Mouse (Mus musculus): ENCODE results near the gene Nabp1. TPM values are rescaled to one million over a fixed set of nuclear protein-coding genes. Genes with fewer than 3 reads are reported as not detected.

Nabp1 gene
- total and polyA plus RNA-seq, 2 experiments from 2014 or later = 26.6 to 38.3 TPM

DNA sequence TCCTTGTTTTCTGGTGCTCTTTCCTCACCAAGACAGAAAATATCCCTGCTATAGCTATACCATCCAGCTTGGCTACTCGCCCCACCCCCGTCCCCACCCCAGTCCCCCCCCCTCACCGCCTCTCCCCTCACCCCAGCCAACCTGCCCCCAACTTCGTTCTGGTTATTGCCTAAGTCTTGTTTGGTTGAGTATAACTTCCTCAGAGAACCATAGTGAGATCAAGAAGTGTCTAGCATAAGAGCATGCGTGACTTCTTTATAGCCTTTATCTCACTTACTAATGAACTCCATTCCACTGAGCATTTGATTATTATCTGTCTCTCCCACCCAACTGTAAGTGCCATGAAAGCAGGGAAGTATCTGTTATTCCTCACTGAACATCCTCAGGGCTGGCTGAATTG lies 24.1 kb upstream of the Nabp1 start:
- H3K27me3 ChIP-seq (ENCODE audit: control insufficient read depth, insufficient read depth, low read length) = no peaks in the 10 kb centered on the region
- H3K9me3 ChIP-seq (replicated peaks; ENCODE audit: control insufficient read depth, low read length) = no peaks in the 10 kb centered on the region
- no peak overlapping the region for H3K4me2 ChIP-seq (ENCODE audit: low read depth, low read length)
- TF ChIP-seq CTCF (IDR thresholded peaks at IDR 0.05; ENCODE audit: low read depth) (no peak), EP300 (IDR thresholded peaks at IDR 0.05; ENCODE audit: low read depth) (no peak)
- H3K27ac ChIP-seq (ENCODE audit: low read depth) = no peak overlapping the region
- DNase-seq (ENCODE audit: low spot score) (no peak), ATAC-seq (ENCODE audit: insufficient read depth, low read depth) (no peak)
- H3K4me3 ChIP-seq (ENCODE audit: low read depth, low read length) = no peak overlapping the region
- H3K9ac ChIP-seq (replicated peaks; ENCODE audit: low read depth, low read length) = no peak overlapping the region
- no peaks in the 10 kb centered on the region for H3K36me3 ChIP-seq (replicated peaks; ENCODE audit: control insufficient read depth, insufficient read depth, low read length)
- 93% methylated on average over 5 of the region's 5 CpGs for WGBS
- H3K4me1 ChIP-seq (ENCODE audit: control insufficient read depth, insufficient read depth) = peaks cover 2% of the 10 kb centered on the region

DNA sequence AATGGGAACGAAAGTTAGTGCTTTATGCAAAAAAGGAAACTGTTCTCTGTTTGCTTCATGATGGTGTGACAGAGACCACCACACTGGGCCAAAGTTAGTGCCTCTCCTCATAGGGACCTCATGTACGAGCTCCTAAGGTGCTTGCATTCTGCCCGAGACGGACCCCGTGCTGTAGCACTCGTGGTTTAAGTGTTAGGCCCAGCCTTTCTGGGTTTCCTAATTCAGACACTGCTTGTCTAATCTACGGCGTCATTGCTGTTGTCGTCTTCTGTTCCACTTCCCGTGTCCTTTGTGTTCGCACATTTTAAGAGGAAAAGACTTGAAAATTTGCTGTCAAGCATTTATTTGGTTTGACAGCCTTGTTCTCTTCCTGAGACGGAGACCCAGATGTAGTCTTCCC lies 23.0 kb upstream of the Nabp1 start:
- H3K4me1 ChIP-seq (ENCODE audit: control insufficient read depth, insufficient read depth) = no peaks in the 10 kb centered on the region; the same call in 1 of the 2 replicates
- H3K4me3 ChIP-seq (ENCODE audit: low read depth, low read length) = no peak overlapping the region
- no peak overlapping the region for H3K27ac ChIP-seq (ENCODE audit: low read depth)
- 44% methylated on average over 12 of the region's 12 CpGs for WGBS
- TF ChIP-seq CTCF (IDR thresholded peaks at IDR 0.05; ENCODE audit: low read depth) (no peak), EP300 (IDR thresholded peaks at IDR 0.05; ENCODE audit: low read depth) (no peak)
- H3K36me3 ChIP-seq (replicated peaks; ENCODE audit: control insufficient read depth, insufficient read depth, low read length) = no peaks in the 10 kb centered on the region
- ATAC-seq (ENCODE audit: insufficient read depth, low read depth) (no peak), DNase-seq (ENCODE audit: low spot score) (no peak)
- H3K9me3 ChIP-seq (replicated peaks; ENCODE audit: control insufficient read depth, low read length) = no peaks in the 10 kb centered on the region
- H3K9ac ChIP-seq (replicated peaks; ENCODE audit: low read depth, low read length) = no peak overlapping the region
- no peaks in the 10 kb centered on the region for H3K27me3 ChIP-seq (ENCODE audit: control insufficient read depth, insufficient read depth, low read length)
- no peak overlapping the region for H3K4me2 ChIP-seq (ENCODE audit: low read depth, low read length)

DNA sequence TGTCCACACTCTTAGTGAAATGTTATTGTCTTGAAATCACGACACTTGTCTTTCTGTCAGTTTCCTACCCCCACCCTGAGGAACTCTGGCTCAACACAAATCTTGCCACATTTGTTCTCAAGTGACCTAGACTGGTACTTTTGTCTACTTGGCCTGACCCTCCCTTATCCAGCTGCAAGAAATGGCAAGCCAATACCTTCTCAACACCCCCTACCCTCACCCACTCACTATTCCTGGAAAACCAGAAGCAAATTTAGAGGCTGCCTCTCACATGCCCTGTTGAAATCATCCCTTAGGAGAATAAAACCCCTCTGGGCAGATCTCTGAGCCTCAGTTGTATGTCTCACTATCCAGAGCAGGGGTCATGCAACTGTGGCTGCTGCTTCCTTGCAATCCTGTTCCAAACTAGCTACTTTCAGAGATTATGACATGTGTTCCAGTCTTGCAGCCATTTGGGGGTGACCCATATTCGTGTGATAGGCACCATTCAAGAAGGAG lies 20.4 kb upstream of the Nabp1 start:
- DNase-seq (ENCODE audit: low spot score) (no peak), ATAC-seq (ENCODE audit: insufficient read depth, low read depth) (no peak)
- Histone ChIP-seq H3K27me3 (ENCODE audit: control insufficient read depth, insufficient read depth, low read length) (no peaks in the 10 kb centered on the region), H3K9me3 (replicated peaks; ENCODE audit: control insufficient read depth, low read length) (no peaks in the 10 kb centered on the region), H3K4me1 (ENCODE audit: control insufficient read depth, insufficient read depth) (no peaks in the 10 kb centered on the region), H3K27ac (ENCODE audit: low read depth) (no peak overlapping the region), H3K9ac (replicated peaks; ENCODE audit: low read depth, low read length) (no peak overlapping the region), H3K4me3 (ENCODE audit: low read depth, low read length) (no peak overlapping the region), H3K36me3 (replicated peaks; ENCODE audit: control insufficient read depth, insufficient read depth, low read length) (no peaks in the 10 kb centered on the region), H3K4me2 (ENCODE audit: low read depth, low read length) (no peak overlapping the region)
- TF ChIP-seq EP300 (IDR thresholded peaks at IDR 0.05; ENCODE audit: low read depth) (no peak), CTCF (IDR thresholded peaks at IDR 0.05; ENCODE audit: low read depth) (no peak)
- WGBS = 56% methylated on average over 2 of the region's 2 CpGs

DNA sequence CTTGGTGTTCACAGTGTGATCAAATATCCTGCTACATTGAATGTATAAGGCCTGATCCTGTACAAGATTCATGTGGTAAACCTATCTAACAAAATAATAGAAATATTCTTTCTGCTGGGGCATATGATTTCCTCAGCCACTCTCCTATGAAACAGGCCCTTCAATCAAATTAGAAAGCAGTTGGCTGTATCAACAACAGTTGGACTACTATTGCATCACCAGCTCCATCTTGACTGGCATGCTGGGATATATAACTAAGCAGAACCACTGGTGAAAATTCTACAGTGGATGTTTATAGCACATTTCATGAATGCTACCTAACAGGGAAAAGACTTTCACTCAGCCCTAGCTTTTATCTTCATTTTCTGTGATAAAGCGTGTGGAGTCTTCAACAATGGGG lies 17.9 kb upstream of the Nabp1 start:
- H3K9ac ChIP-seq (replicated peaks; ENCODE audit: low read depth, low read length) = no peak overlapping the region
- TF ChIP-seq EP300 (IDR thresholded peaks at IDR 0.05; ENCODE audit: low read depth) (no peak), CTCF (IDR thresholded peaks at IDR 0.05; ENCODE audit: low read depth) (no peak)
- H3K4me1 ChIP-seq (ENCODE audit: control insufficient read depth, insufficient read depth) = no peaks in the 10 kb centered on the region
- DNase-seq (ENCODE audit: low spot score) (no peak), ATAC-seq (ENCODE audit: insufficient read depth, low read depth) (no peak)
- H3K4me3 ChIP-seq (ENCODE audit: low read depth, low read length) = no peak overlapping the region
- no peaks in the 10 kb centered on the region for H3K9me3 ChIP-seq (replicated peaks; ENCODE audit: control insufficient read depth, low read length)
- no peaks in the 10 kb centered on the region for H3K36me3 ChIP-seq (replicated peaks; ENCODE audit: control insufficient read depth, insufficient read depth, low read length)
- no peaks in the 10 kb centered on the region for H3K27me3 ChIP-seq (ENCODE audit: control insufficient read depth, insufficient read depth, low read length)
- WGBS = 83% methylated on average over 1 of the region's 1 CpGs
- no peak overlapping the region for H3K4me2 ChIP-seq (ENCODE audit: low read depth, low read length)
- H3K27ac ChIP-seq (ENCODE audit: low read depth) = no peak overlapping the region

DNA sequence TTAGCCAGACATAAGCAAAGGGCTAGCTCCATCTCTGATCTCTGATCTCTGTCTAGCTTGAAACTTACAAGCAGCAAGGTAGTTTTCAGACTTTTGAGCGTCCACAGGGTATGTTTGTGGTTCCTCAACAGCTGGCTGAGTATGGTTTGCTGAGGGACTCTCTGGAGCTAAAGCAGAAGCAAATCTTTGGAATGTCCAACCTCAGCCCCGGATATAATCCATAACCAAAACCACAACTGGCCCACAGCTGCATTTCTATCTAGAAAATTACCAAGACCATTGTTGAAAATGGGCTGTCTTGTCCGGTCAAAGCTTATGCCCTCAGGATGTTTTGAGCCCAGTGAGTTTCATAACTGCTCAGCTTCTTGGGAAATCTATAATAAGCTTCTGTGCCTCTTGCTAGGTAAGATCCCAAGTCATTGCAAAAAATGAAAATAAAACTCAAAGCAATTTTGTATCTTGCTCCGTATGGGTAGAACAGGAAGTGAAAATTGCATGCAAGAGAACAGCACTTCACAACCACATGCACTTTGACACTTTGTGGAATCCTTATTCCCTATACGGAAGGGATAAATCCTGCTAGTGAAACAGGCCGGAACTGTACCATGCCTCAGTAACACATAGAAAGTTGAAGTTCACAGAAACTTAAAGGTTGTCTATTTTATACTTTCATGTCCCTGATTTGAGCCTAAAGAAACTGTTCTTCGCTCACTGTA lies 15.5 kb upstream of the Nabp1 start:
- no peak for ATAC-seq (ENCODE audit: insufficient read depth, low read depth)
- Histone ChIP-seq H3K4me2 (ENCODE audit: low read depth, low read length) (no peak overlapping the region), H3K4me1 (ENCODE audit: control insufficient read depth, insufficient read depth) (no peaks in the 10 kb centered on the region), H3K27ac (ENCODE audit: low read depth) (no peak overlapping the region), H3K27me3 (ENCODE audit: control insufficient read depth, insufficient read depth, low read length) (no peaks in the 10 kb centered on the region), H3K36me3 (replicated peaks; ENCODE audit: control insufficient read depth, insufficient read depth, low read length) (no peaks in the 10 kb centered on the region), H3K9me3 (replicated peaks; ENCODE audit: control insufficient read depth, low read length) (no peaks in the 10 kb centered on the region), H3K4me3 (ENCODE audit: low read depth, low read length) (no peak overlapping the region), H3K9ac (replicated peaks; ENCODE audit: low read depth, low read length) (no peak overlapping the region)
- 81% methylated on average over 7 of the region's 7 CpGs for WGBS
- no peak for TF ChIP-seq CTCF (IDR thresholded peaks at IDR 0.05; ENCODE audit: low read depth)
- no peak for TF ChIP-seq EP300 (IDR thresholded peaks at IDR 0.05; ENCODE audit: low read depth)
- no peak for DNase-seq (ENCODE audit: low spot score)

DNA sequence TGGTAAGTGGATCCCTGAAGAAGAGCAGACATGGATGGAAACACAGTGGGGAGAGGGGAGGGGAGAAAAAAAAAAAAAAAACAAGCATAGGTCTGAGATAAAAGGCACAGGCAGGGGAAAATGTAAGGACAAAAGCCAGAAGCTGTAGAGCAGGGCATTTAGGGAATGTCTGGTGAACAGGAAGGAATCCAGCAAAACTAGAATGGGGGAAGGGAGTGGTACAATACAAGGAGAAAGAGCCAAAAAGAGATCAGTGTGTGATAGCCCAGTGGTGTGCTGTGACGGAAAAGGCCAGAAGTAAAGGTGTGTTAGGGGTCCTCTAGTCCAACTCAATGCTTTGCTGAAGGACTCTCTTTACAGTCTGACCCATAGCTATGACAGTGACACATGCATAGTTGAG lies 8.1 kb upstream of the Nabp1 start:
- H3K36me3 ChIP-seq (replicated peaks; ENCODE audit: control insufficient read depth, insufficient read depth, low read length) = no peaks in the 10 kb centered on the region
- H3K27ac ChIP-seq (ENCODE audit: low read depth) = no peak overlapping the region
- DNase-seq (ENCODE audit: low spot score) (no peak), ATAC-seq (ENCODE audit: insufficient read depth, low read depth) (no peak)
- peaks cover 6% of the 10 kb centered on the region for H3K4me1 ChIP-seq (ENCODE audit: control insufficient read depth, insufficient read depth)
- TF ChIP-seq CTCF (IDR thresholded peaks at IDR 0.05; ENCODE audit: low read depth) = no peak
- TF ChIP-seq EP300 (IDR thresholded peaks at IDR 0.05; ENCODE audit: low read depth) = no peak
- no peak overlapping the region for H3K4me3 ChIP-seq (ENCODE audit: low read depth, low read length)
- no peaks in the 10 kb centered on the region for H3K9me3 ChIP-seq (replicated peaks; ENCODE audit: control insufficient read depth, low read length)
- H3K9ac ChIP-seq (replicated peaks; ENCODE audit: low read depth, low read length) = no peak overlapping the region
- no peaks in the 10 kb centered on the region for H3K27me3 ChIP-seq (ENCODE audit: control insufficient read depth, insufficient read depth, low read length)
- H3K4me2 ChIP-seq (ENCODE audit: low read depth, low read length) = no peak overlapping the region
- WGBS = 56% methylated on average over 1 of the region's 1 CpGs
